Mouse (Mus musculus) myocyte (in vitro differentiated cells): Measurements from ENCODE around the gene Hs1bp3.

ENCODE experiments used
- MAX ChIP-seq: IDR thresholded peaks from one replicate; pipeline ENCODE4 v1.6.1; 2011; ENCODE audit warnings: low read depth, mild to moderate bottlenecking, control low read depth
- POLR2A ChIP-seq: IDR thresholded peaks from one replicate; pipeline ENCODE4 v1.6.1; 2011; ENCODE audit warnings: low read depth, mild to moderate bottlenecking, control low read depth, moderate library complexity; ENCODE audit not compliant: insufficient read length
- POLR2AphosphoS2 ChIP-seq: IDR thresholded peaks from one replicate; pipeline ENCODE4 v1.6.1; 2011; ENCODE audit warnings: low read depth, control low read depth; ENCODE audit not compliant: insufficient read length
- USF1 ChIP-seq: IDR thresholded peaks from one replicate; pipeline ENCODE4 v1.6.1; 2011; ENCODE audit warnings: low read depth, mild to moderate bottlenecking, control low read depth, moderate library complexity

GRCm38 (mm10) chr12:8295307-8295913 lies 17.8 kb upstream of the Hs1bp3 start:
- TF ChIP-seq USF1 (no peak), POLR2AphosphoS2 (no peak), MAX (no peak), POLR2A (peak; percentile 49)
